Mouse (Mus musculus) cerebellum, adult 2 months (tissue): ENCODE data around the gene Wars2.

Experiments
- CTCF ChIP-seq: fragments of 200-500 bp; IDR thresholded peaks from 2 replicates; pipeline ENCODE4 v1.5.1; 2011; ENCODE audit warnings: low read depth, mild to moderate bottlenecking, control low read depth, low read length, moderate library complexity, borderline replicate concordance; ENCODE audit not compliant: insufficient read depth
- POLR2A ChIP-seq: fragments of 200-500 bp; IDR thresholded peaks from 2 replicates; pipeline ENCODE4 v1.6.1; 2011; ENCODE audit warnings: low read length, control low read depth, borderline replicate concordance; ENCODE audit not compliant: insufficient read depth

DNA sequence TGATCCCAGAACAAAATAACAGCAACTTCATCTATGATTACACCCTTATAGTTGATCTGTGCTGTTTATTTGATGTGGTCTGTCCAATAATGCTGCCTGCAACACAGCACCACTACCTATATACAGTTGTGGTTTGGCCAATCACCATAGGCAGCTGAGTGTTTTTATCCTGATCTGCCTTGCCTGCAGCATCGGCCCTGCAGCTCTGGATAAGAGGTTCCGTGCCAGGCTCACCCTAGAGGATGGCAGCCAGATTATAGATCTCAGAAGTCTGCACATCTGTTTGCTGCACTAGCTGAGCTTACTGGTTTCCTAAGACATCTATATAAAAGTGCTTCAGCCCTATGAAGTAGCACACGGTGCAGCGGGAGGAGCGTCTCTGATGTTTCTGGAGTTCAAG, 32.3 kb downstream of the Wars2 start:
- TF ChIP-seq CTCF (no peak), POLR2A (no peak)
